Mouse (Mus musculus) layer of hippocampus, adult 11-12 months (tissue): ENCODE data around the gene Tspan13.

ENCODE experiments used
- DNase-seq: peaks from one replicate; pipeline ENCODE4 v3.0.0; 2022; ENCODE audit warnings: low spot score

Gene Tspan13

GRCm38 (mm10) chr12:36042348-36042778 lies at the start of gene Tspan13:
TSS of gene Tspan13 (minus strand) at chr12:36042500.
- peak; percentile 89 for DNase-seq

GRCm38 (mm10) chr12:36091964-36092363 lies 49.7 kb upstream of the Tspan13 start:
- DNase-seq = no peak

GRCm38 (mm10) chr12:36089221-36089620 lies 46.9 kb upstream of the Tspan13 start:
- no peak for DNase-seq

- DNase-seq = no peak
These were observed 46.5 kb upstream of the Tspan13 start for GRCm38 (mm10) chr12:36088804-36089203.

- no peak for DNase-seq
These were observed 43.1 kb upstream of the Tspan13 start for GRCm38 (mm10) chr12:36085380-36085779.

- no peak for DNase-seq
These were observed 36.0 kb upstream of the Tspan13 start for GRCm38 (mm10) chr12:36078101-36078899.

- no peak for DNase-seq
These were observed 30.6 kb upstream of the Tspan13 start for GRCm38 (mm10) chr12:36072860-36073259.

- no peak for DNase-seq
These were observed 27.9 kb upstream of the Tspan13 start for GRCm38 (mm10) chr12:36070231-36070630.

GRCm38 (mm10) chr12:36067538-36067937 lies 25.2 kb upstream of the Tspan13 start:
- no peak for DNase-seq

- DNase-seq = peak; percentile 23
These were observed 23.6 kb upstream of the Tspan13 start for GRCm38 (mm10) chr12:36065911-36066310.

- DNase-seq = no peak
These were observed 15.4 kb upstream of the Tspan13 start for GRCm38 (mm10) chr12:36057699-36058098.

GRCm38 (mm10) chr12:36050276-36050675 lies 8.0 kb upstream of the Tspan13 start:
- no peak for DNase-seq

GRCm38 (mm10) chr12:36047593-36047992 lies 5.3 kb upstream of the Tspan13 start:
- DNase-seq = no peak

- DNase-seq = no peak
These were observed 3.9 kb upstream of the Tspan13 start for GRCm38 (mm10) chr12:36046196-36046595.

- no peak for DNase-seq
These were observed 2.4 kb upstream of the Tspan13 start for GRCm38 (mm10) chr12:36044691-36045090.

- DNase-seq = peak; percentile 59
These were observed 475 bp downstream of the Tspan13 start for GRCm38 (mm10) chr12:36041703-36042347.

GRCm38 (mm10) chr12:36041281-36041589 lies 1.1 kb downstream of the Tspan13 start:
- DNase-seq = no peak

GRCm38 (mm10) chr12:36040571-36041280 lies 1.6 kb downstream of the Tspan13 start:
- no peak for DNase-seq

- DNase-seq = no peak
These were observed 2.7 kb downstream of the Tspan13 start for GRCm38 (mm10) chr12:36039541-36040084.

- DNase-seq = no peak
These were observed 5.5 kb downstream of the Tspan13 start for GRCm38 (mm10) chr12:36036776-36037175.

- no peak for DNase-seq
These were observed 6.2 kb downstream of the Tspan13 start for GRCm38 (mm10) chr12:36036121-36036520.

- no peak for DNase-seq
These were observed 6.8 kb downstream of the Tspan13 start for GRCm38 (mm10) chr12:36035501-36035900.

GRCm38 (mm10) chr12:36032419-36032818 lies 9.9 kb downstream of the Tspan13 start:
- no peak for DNase-seq
